Mouse (Mus musculus) hindbrain, embryonic 11.5 days (tissue): ENCODE measurements around the gene Babam2. TPM values are rescaled to one million over a fixed set of nuclear protein-coding genes. Genes with fewer than 3 reads are reported as not detected.

Experiments
- ATAC-seq: fragments of 200-750 bp; cut with Nextera tagmentation; 2 replicates; pipeline ENCODE4 v1.8.0; 2017; ENCODE audit warnings: mild to moderate bottlenecking, moderate TSS enrichment, moderate library complexity; ENCODE audit not compliant: low FRiP score
- DNase-seq: peaks from one replicate; pipeline ENCODE4 v3.0.0-alpha.2; 2015; ENCODE audit warnings: low spot score
- H3K27ac ChIP-seq: fragments of 300-500 bp; sonication (generic); 2 replicates; pipeline ENCODE4 v1.5.1; 2014; ENCODE audit warnings: mild to moderate bottlenecking, low read depth, low read length
- H3K27me3 ChIP-seq: fragments of 300-500 bp; sonication (generic); 2 replicates; pipeline ENCODE4 v1.6.1; 2014; ENCODE audit warnings: mild to moderate bottlenecking, low read length, moderate library complexity, mixed read lengths; ENCODE audit not compliant: control insufficient read depth, insufficient read depth
- H3K36me3 ChIP-seq: fragments of 300-500 bp; sonication (generic); 2 replicates; pipeline ENCODE4 v1.6.1; 2014; ENCODE audit warnings: mild to moderate bottlenecking, low read length, moderate library complexity, mixed read lengths; ENCODE audit not compliant: control insufficient read depth, insufficient read depth
- H3K4me1 ChIP-seq: fragments of 300-500 bp; sonication (generic); replicated peaks from 2 replicates; pipeline ENCODE4 v1.6.1; 2014; ENCODE audit warnings: low read length, mixed read lengths; ENCODE audit not compliant: control insufficient read depth, insufficient read depth
- H3K4me2 ChIP-seq: fragments of 300-500 bp; sonication (generic); replicated peaks from 2 replicates; pipeline ENCODE4 v1.6.1; 2014; ENCODE audit warnings: mild to moderate bottlenecking, low read depth, low read length
- H3K4me3 ChIP-seq: fragments of 300-500 bp; sonication (generic); 2 replicates; pipeline ENCODE4 v1.5.1; 2014; ENCODE audit warnings: low read depth, low read length
- H3K9ac ChIP-seq: fragments of 300-500 bp; sonication (generic); 2 replicates; pipeline ENCODE4 v1.6.1; 2014; ENCODE audit warnings: low read depth, low read length
- H3K9me3 ChIP-seq: fragments of 300-500 bp; sonication (generic); 2 replicates; pipeline ENCODE4 v1.6.1; 2016; ENCODE audit warnings: low read length; ENCODE audit not compliant: control insufficient read depth
- WGBS: fragments of 180-500 bp; shearing (Covaris S2); extraction: QIAGEN DNeasy Blood & Tissue Kit; methylation state at CpG from one replicate; pipeline ENCODE4 v1.1.7; 2014; 5-methylcytosine and 5-hydroxymethylcytosine counted together
- polyA plus RNA-seq: library from polyadenylated mRNA; unstranded; fragments of >200 nt; fragmentation: Nextera tagmentation; extraction: Ambion mirVana; gene quantifications from 2 replicates; pipeline ENCODE4 v1.2.1, GENCODE M21; 2014

The Babam2 gene
- polyA plus RNA-seq, 1 experiment from 2014 or later: 36.2 TPM

GRCm38 (mm10) chr5:32043996-32044395, 346.5 kb downstream of the Babam2 start:
- no peaks in the 10 kb centered on the region for H3K9me3 ChIP-seq
- H3K4me2 ChIP-seq: no peak overlapping the region
- no peak overlapping the region for H3K9ac ChIP-seq
- ATAC-seq (no peak), DNase-seq (no peak)
- H3K36me3 ChIP-seq: no peaks in the 10 kb centered on the region
- H3K27me3 ChIP-seq: no peaks in the 10 kb centered on the region
- no peak overlapping the region for H3K4me3 ChIP-seq
- H3K4me1 ChIP-seq: no peaks in the 10 kb centered on the region
- no peak overlapping the region for H3K27ac ChIP-seq

GRCm38 (mm10) chr5:32051899-32052298, 354.4 kb downstream of the Babam2 start:
- ATAC-seq (no peak), DNase-seq (no peak)
- Histone ChIP-seq H3K9me3 (no peaks in the 10 kb centered on the region), H3K9ac (no peak overlapping the region), H3K4me2 (no peak overlapping the region), H3K4me3 (no peak overlapping the region), H3K27me3 (no peaks in the 10 kb centered on the region), H3K36me3 (no peaks in the 10 kb centered on the region), H3K27ac (no peak overlapping the region), H3K4me1 (no peaks in the 10 kb centered on the region)
- 85% methylated on average over 1 of the region's 1 CpGs for WGBS

- DNase-seq: no peak
- ATAC-seq: no peak
- H3K4me2 ChIP-seq: no peak overlapping the region
- H3K9me3 ChIP-seq: no peaks in the 10 kb centered on the region
- no peaks in the 10 kb centered on the region for H3K4me1 ChIP-seq
- no peak overlapping the region for H3K9ac ChIP-seq
- WGBS: 95% methylated on average over 1 of the region's 1 CpGs
- no peaks in the 10 kb centered on the region for H3K27me3 ChIP-seq
- no peak overlapping the region for H3K4me3 ChIP-seq
- no peaks in the 10 kb centered on the region for H3K36me3 ChIP-seq
- no peak overlapping the region for H3K27ac ChIP-seq
These were observed 355.0 kb downstream of the Babam2 start for GRCm38 (mm10) chr5:32052467-32052866.

- no peaks in the 10 kb centered on the region for H3K9me3 ChIP-seq
- WGBS: 86% methylated on average over 8 of the region's 8 CpGs
- H3K27ac ChIP-seq: no peak overlapping the region
- H3K27me3 ChIP-seq: no peaks in the 10 kb centered on the region
- no peak overlapping the region for H3K4me3 ChIP-seq
- no peak overlapping the region for H3K9ac ChIP-seq
- no peak for DNase-seq
- H3K4me2 ChIP-seq: no peak overlapping the region
- no peak for ATAC-seq
- no peaks in the 10 kb centered on the region for H3K4me1 ChIP-seq
- no peaks in the 10 kb centered on the region for H3K36me3 ChIP-seq
These were observed 356.0 kb downstream of the Babam2 start for GRCm38 (mm10) chr5:32053476-32053875.

GRCm38 (mm10) chr5:32055676-32056075, 358.2 kb downstream of the Babam2 start:
- Histone ChIP-seq H3K4me1 (no peaks in the 10 kb centered on the region), H3K4me3 (no peak overlapping the region), H3K27me3 (no peaks in the 10 kb centered on the region), H3K4me2 (no peak overlapping the region), H3K36me3 (no peaks in the 10 kb centered on the region), H3K9me3 (no peaks in the 10 kb centered on the region), H3K27ac (no peak overlapping the region), H3K9ac (no peak overlapping the region)
- ATAC-seq: no peak
- DNase-seq: no peak
- 90% methylated on average over 3 of the region's 3 CpGs for WGBS

- no peak overlapping the region for H3K4me2 ChIP-seq
- H3K27ac ChIP-seq: no peak overlapping the region
- H3K27me3 ChIP-seq: no peaks in the 10 kb centered on the region
- H3K9ac ChIP-seq: no peak overlapping the region
- ATAC-seq: no peak
- WGBS: 52% methylated on average over 1 of the region's 1 CpGs
- no peak for DNase-seq
- no peaks in the 10 kb centered on the region for H3K4me1 ChIP-seq
- no peaks in the 10 kb centered on the region for H3K9me3 ChIP-seq
- H3K4me3 ChIP-seq: no peak overlapping the region
- H3K36me3 ChIP-seq: no peaks in the 10 kb centered on the region
These were observed 358.6 kb downstream of the Babam2 start for GRCm38 (mm10) chr5:32056126-32056525.

- Histone ChIP-seq H3K36me3 (no peaks in the 10 kb centered on the region), H3K4me2 (no peak overlapping the region), H3K9ac (no peak overlapping the region), H3K27me3 (no peaks in the 10 kb centered on the region), H3K4me3 (no peak overlapping the region), H3K4me1 (no peaks in the 10 kb centered on the region), H3K9me3 (no peaks in the 10 kb centered on the region), H3K27ac (no peak overlapping the region)
- DNase-seq (no peak), ATAC-seq (no peak)
- WGBS: 83% methylated on average over 8 of the region's 8 CpGs
These were observed 361.2 kb downstream of the Babam2 start for GRCm38 (mm10) chr5:32058481-32059253.

- DNase-seq (no peak), ATAC-seq (no peak)
- no peak overlapping the region for H3K9ac ChIP-seq
- H3K4me2 ChIP-seq: no peak overlapping the region
- H3K4me3 ChIP-seq: no peak overlapping the region
- no peaks in the 10 kb centered on the region for H3K27me3 ChIP-seq
- H3K36me3 ChIP-seq: no peaks in the 10 kb centered on the region
- H3K27ac ChIP-seq: no peak overlapping the region
- no peaks in the 10 kb centered on the region for H3K9me3 ChIP-seq
- 83% methylated on average over 8 of the region's 8 CpGs for WGBS
- H3K4me1 ChIP-seq: no peaks in the 10 kb centered on the region
These were observed 361.8 kb downstream of the Babam2 start for GRCm38 (mm10) chr5:32059254-32059796.

GRCm38 (mm10) chr5:32060485-32060884, 363.0 kb downstream of the Babam2 start:
- H3K36me3 ChIP-seq: no peaks in the 10 kb centered on the region
- no peaks in the 10 kb centered on the region for H3K27me3 ChIP-seq
- ATAC-seq (no peak), DNase-seq (no peak)
- no peak overlapping the region for H3K9ac ChIP-seq
- H3K27ac ChIP-seq: no peak overlapping the region
- 93% methylated on average over 2 of the region's 2 CpGs for WGBS
- no peak overlapping the region for H3K4me3 ChIP-seq
- no peaks in the 10 kb centered on the region for H3K4me1 ChIP-seq
- H3K4me2 ChIP-seq: no peak overlapping the region
- H3K9me3 ChIP-seq: no peaks in the 10 kb centered on the region
